Mouse (Mus musculus): ENCODE results near the gene Slit1. TPM values are rescaled to one million over a fixed set of nuclear protein-coding genes. Genes with fewer than 3 reads are reported as not detected.
A peak's percentile ranks its signal among the peaks of the same experiment; 100 is the strongest.

Gene Slit1
- polyA plus RNA-seq, 1 experiment from 2014 or later = 26.7 TPM

DNA sequence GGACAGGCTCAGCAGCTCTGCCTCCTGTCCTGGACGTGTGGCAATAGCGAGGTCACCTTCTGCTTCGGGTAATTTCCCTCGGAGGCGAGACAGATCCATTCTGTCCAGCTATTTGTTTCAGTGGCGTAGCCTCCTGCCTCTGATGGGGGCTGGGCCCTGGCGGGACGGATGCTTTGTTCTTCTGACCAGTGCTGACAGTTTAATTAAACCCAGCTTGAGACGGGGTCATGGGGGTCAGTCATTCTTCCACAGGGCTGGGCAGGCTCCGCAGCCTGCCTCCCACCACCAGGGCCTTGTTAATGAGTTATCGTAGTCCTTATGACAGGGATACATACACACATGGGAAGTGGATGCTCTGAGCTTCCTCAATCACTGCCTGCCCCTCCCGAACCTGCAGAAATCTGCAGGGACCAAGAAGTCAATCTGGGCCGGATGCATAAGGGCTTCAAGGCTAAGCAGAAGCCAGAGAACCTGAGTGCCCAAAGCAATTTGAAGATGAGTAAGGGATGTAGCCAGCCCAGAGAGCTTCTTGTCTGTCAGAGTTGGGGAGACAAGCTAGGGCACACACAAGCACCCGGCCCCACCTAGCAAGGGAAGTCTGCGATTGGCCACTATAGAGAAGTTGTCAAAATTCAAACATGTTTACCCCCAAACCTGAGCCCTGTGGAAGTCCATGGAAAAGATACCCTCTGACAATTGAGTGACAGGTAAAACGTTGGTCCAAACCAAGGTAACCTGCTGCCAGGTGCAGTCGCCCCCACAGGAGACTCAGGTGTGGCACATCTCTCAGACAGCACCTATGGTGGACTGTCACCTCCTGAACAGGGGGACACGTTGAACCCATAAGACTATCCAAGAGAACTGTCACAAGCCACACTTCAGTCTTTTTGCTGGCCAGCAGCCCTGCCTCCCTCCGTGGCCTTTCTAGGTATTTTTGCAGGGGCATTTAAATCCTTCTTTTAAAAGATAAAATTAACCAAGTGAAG lies 26.9 kb downstream of the Slit1 start:
- H3K4me2 ChIP-seq = no peak overlapping the region
- H3K9ac ChIP-seq = no peak overlapping the region
- H3K27ac ChIP-seq = no peak overlapping the region
- peaks cover 26% of the 10 kb centered on the region for H3K4me1 ChIP-seq
- 22% methylated on average over 19 of the region's 19 CpGs for WGBS
- no peaks in the 10 kb centered on the region for H3K9me3 ChIP-seq
- H3K4me3 ChIP-seq = no peak overlapping the region
- H3K27me3 ChIP-seq (replicated peaks) = no peaks in the 10 kb centered on the region
- ATAC-seq (replicated peaks) = peak; percentile 41; the same call in 1 of the 2 replicates
- H3K36me3 ChIP-seq (replicated peaks) = no peaks in the 10 kb centered on the region

GRCm38 (mm10) chr19:41714431-41714917 lies 29.0 kb downstream of the Slit1 start:
- 51% methylated on average over 9 of the region's 9 CpGs for WGBS

GRCm38 (mm10) chr19:41712829-41713228 lies 30.6 kb downstream of the Slit1 start:
- no peaks in the 10 kb centered on the region for H3K27me3 ChIP-seq (replicated peaks)
- H3K9ac ChIP-seq = no peak overlapping the region
- ATAC-seq (replicated peaks) = no peak
- no peak overlapping the region for H3K4me2 ChIP-seq
- no peak overlapping the region for H3K4me3 ChIP-seq
- 83% methylated on average over 8 of the region's 8 CpGs for WGBS
- H3K36me3 ChIP-seq (replicated peaks) = no peaks in the 10 kb centered on the region
- no peaks in the 10 kb centered on the region for H3K9me3 ChIP-seq
- H3K4me1 ChIP-seq = peaks cover 18% of the 10 kb centered on the region
- H3K27ac ChIP-seq = no peak overlapping the region

More at GRCm38 (mm10) chr19:41714431-41714917, 29.0 kb downstream of the Slit1 start:
- H3K4me1 ChIP-seq = peaks cover 26% of the 10 kb centered on the region
- H3K9ac ChIP-seq = no peak overlapping the region
- H3K4me3 ChIP-seq = no peak overlapping the region
- ATAC-seq (replicated peaks) = no peak
- no peaks in the 10 kb centered on the region for H3K9me3 ChIP-seq
- H3K27me3 ChIP-seq (replicated peaks) = no peaks in the 10 kb centered on the region
- no peak overlapping the region for H3K4me2 ChIP-seq
- H3K27ac ChIP-seq = no peak overlapping the region
- no peaks in the 10 kb centered on the region for H3K36me3 ChIP-seq (replicated peaks)

GRCm38 (mm10) chr19:41711665-41712064 lies 31.8 kb downstream of the Slit1 start:
- no peaks in the 10 kb centered on the region for H3K27me3 ChIP-seq (replicated peaks)

DNA sequence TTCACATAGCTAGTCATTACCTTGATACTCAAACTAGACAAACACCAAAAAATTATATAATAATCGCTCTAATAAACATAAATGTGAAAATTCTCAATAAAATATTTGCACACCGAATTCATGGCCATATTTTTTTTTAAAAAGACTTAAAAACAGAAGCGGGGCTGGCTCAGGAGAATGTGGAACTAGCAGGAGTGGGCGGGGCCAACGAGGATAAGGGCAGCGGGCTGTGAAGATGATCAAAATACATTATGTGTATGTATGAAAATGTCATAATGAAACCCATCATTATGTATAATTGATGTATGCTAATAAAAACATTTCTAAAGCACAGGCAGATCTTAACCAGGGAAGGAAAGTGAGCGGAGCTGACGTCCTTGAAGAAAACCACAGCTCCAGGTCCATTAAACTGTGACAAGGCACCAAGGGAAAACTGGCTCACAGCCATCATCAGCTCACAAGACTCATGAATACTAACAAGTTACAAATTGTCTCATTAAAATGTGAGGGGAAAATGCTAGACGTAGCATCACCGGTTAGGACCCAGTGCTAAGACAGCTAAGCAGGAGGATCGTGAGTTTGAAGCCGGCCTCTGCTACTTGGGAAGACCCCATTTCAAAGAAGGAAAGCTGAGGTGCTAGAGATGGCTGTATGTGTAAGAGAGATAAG lies 33.8 kb downstream of the Slit1 start:
- Histone ChIP-seq H3K4me3 (no peak overlapping the region), H3K9me3 (no peaks in the 10 kb centered on the region), H3K4me1 (peaks cover 31% of the 10 kb centered on the region), H3K4me2 (no peak overlapping the region), H3K27ac (no peak overlapping the region), H3K36me3 (replicated peaks) (no peaks in the 10 kb centered on the region), H3K27me3 (replicated peaks) (no peaks in the 10 kb centered on the region), H3K9ac (no peak overlapping the region)
- ATAC-seq (replicated peaks) = peak; percentile 43
- 57% methylated on average over 12 of the region's 12 CpGs for WGBS

More at GRCm38 (mm10) chr19:41711665-41712064, 31.8 kb downstream of the Slit1 start:
- 86% methylated on average over 9 of the region's 9 CpGs for WGBS
- Histone ChIP-seq H3K36me3 (replicated peaks) (no peaks in the 10 kb centered on the region), H3K4me2 (no peak overlapping the region), H3K4me1 (peaks cover 22% of the 10 kb centered on the region), H3K9me3 (no peaks in the 10 kb centered on the region), H3K4me3 (no peak overlapping the region), H3K27ac (no peak overlapping the region), H3K9ac (no peak overlapping the region)
- ATAC-seq (replicated peaks) = no peak

DNA sequence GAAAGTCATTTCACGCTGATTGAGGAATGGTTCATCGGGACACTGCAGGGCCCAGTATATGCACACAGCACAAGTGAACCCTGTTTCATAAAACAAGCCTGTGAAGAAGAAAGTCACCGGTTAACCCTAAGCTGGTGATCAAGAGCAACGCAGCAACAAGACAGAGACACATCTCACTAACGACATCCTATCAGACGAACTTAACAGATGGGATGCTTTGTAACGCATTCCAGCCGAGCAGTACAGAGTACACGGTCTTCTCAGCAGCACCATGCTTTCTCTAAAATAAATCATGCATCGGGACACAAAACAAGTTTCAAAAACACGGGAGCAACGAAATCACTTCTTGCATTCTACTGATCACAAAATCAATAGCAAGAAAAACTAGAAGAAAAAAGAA lies 35.6 kb downstream of the Slit1 start:
- no peak for ATAC-seq (replicated peaks)
- Histone ChIP-seq H3K27me3 (replicated peaks) (no peaks in the 10 kb centered on the region; the same call in 1 of the 2 replicates), H3K9me3 (no peaks in the 10 kb centered on the region), H3K27ac (no peak overlapping the region; the same call in 1 of the 2 replicates), H3K36me3 (replicated peaks) (no peaks in the 10 kb centered on the region), H3K4me3 (no peak overlapping the region), H3K4me2 (no peak overlapping the region), H3K9ac (no peak overlapping the region), H3K4me1 (peaks cover 33% of the 10 kb centered on the region)
- 53% methylated on average over 12 of the region's 12 CpGs for WGBS

DNA sequence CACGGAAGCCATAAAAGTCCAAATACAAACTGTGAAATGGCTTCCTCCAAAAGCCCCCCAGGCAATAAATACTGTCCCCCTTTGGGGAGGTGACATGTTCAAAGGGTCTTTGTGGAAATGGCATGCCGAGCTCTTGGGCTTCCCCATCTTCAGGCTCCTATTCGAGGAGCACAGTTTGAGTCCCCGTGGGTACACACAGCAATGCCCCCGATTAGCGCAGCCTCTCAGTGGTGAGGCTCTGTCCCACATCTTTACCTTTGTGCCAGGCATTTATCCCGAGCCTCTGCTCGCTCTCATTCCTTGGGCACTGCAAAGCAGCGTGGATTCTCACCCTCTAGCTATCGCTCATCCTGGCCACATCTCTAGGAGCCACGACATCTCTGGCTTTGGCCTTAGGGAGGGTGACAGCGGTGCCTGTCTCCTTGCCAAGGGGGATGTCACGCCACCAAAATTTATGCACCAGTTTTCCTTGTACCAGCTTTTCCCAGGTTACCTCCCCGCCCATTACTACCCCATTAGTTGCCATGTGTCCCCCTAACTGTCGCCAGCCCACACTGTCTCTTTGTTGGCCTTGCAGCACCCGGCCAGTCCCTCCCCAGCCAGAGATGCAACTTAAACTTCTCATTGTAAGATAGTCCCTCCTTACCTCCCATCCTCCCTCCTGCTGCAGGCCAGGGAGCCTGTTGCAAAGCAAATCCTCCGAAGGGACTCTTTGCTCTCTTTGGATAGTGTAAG lies 37.2 kb downstream of the Slit1 start:
- H3K36me3 ChIP-seq (replicated peaks) = no peaks in the 10 kb centered on the region
- WGBS = 59% methylated on average over 17 of the region's 17 CpGs
- no peak overlapping the region; the same call in 1 of the 2 replicates for H3K27ac ChIP-seq
- ATAC-seq (replicated peaks) = no peak
- peaks cover 33% of the 10 kb centered on the region for H3K4me1 ChIP-seq
- no peaks in the 10 kb centered on the region for H3K9me3 ChIP-seq
- H3K9ac ChIP-seq = no peak overlapping the region
- no peak overlapping the region for H3K4me2 ChIP-seq
- no peak overlapping the region for H3K4me3 ChIP-seq
- H3K27me3 ChIP-seq (replicated peaks) = no peaks in the 10 kb centered on the region; the same call in 1 of the 2 replicates

GRCm38 (mm10) chr19:41705416-41705815 lies 38.0 kb downstream of the Slit1 start:
- Histone ChIP-seq H3K9me3 (no peaks in the 10 kb centered on the region), H3K9ac (no peak overlapping the region), H3K4me1 (peaks cover 33% of the 10 kb centered on the region), H3K4me3 (no peak overlapping the region), H3K27ac (no peak overlapping the region), H3K4me2 (no peak overlapping the region), H3K27me3 (replicated peaks) (no peaks in the 10 kb centered on the region; the same call in 1 of the 2 replicates), H3K36me3 (replicated peaks) (no peaks in the 10 kb centered on the region)
- no peak for ATAC-seq (replicated peaks)
- WGBS = 23% methylated on average over 12 of the region's 12 CpGs

DNA sequence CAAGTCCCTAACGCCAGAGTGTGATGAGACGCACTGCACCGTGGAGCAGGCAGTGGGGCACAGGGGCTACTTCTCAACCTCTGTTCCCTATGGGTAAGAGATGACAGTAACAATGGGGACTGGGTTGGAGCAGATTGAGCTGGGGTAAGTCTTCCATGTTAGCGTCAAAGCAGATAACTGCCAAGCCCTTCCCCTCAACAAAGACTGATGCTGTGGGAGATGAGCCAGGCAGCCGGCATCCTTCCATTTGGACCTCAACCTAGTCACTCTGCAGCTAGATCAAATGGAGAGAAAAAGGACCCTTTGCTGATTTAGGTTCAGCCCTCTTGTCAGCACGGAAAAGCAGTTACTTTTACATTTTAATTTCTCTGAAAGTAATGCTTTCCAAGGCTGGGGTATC lies 40.8 kb downstream of the Slit1 start:
- WGBS = 52% methylated on average over 6 of the region's 6 CpGs
- no peaks in the 10 kb centered on the region for H3K36me3 ChIP-seq (replicated peaks)
- no peak overlapping the region for H3K4me3 ChIP-seq
- no peak overlapping the region for H3K27ac ChIP-seq
- H3K4me2 ChIP-seq = no peak overlapping the region
- ATAC-seq (replicated peaks) = no peak
- H3K4me1 ChIP-seq = peaks cover 45% of the 10 kb centered on the region
- no peak overlapping the region for H3K9ac ChIP-seq
- no peaks in the 10 kb centered on the region; the same call in 1 of the 2 replicates for H3K27me3 ChIP-seq (replicated peaks)
- H3K9me3 ChIP-seq = no peaks in the 10 kb centered on the region

- Histone ChIP-seq H3K9me3 (no peaks in the 10 kb centered on the region), H3K4me3 (no peak overlapping the region), H3K27me3 (replicated peaks) (no peaks in the 10 kb centered on the region; the same call in 1 of the 2 replicates), H3K4me2 (no peak overlapping the region), H3K4me1 (peaks cover 41% of the 10 kb centered on the region), H3K27ac (peak overlapping the region; percentile 1; the same call in 1 of the 2 replicates), H3K36me3 (replicated peaks) (no peaks in the 10 kb centered on the region), H3K9ac (no peak overlapping the region)
- no peak for ATAC-seq (replicated peaks)
- 20% methylated on average over 5 of the region's 5 CpGs for WGBS
Observed at GRCm38 (mm10) chr19:41698857-41699424, 44.5 kb downstream of the Slit1 start.

- ATAC-seq (replicated peaks) = no peak
- H3K9ac ChIP-seq = no peak overlapping the region
- H3K4me2 ChIP-seq = no peak overlapping the region
- H3K27ac ChIP-seq = peak overlapping the region; percentile 46; the same call in 1 of the 2 replicates
- peaks cover 51% of the 10 kb centered on the region for H3K4me1 ChIP-seq
- H3K36me3 ChIP-seq (replicated peaks) = no peaks in the 10 kb centered on the region
- H3K4me3 ChIP-seq = no peak overlapping the region
- no peaks in the 10 kb centered on the region for H3K27me3 ChIP-seq (replicated peaks)
- no peaks in the 10 kb centered on the region for H3K9me3 ChIP-seq
- 47% methylated on average over 6 of the region's 6 CpGs for WGBS
Observed at GRCm38 (mm10) chr19:41697807-41698515, 45.5 kb downstream of the Slit1 start.

All from midbrain, embryonic 15.5 days (tissue).